11 mouse cellular contexts compared by ENCODE assay signal in the genomic region with DNA sequence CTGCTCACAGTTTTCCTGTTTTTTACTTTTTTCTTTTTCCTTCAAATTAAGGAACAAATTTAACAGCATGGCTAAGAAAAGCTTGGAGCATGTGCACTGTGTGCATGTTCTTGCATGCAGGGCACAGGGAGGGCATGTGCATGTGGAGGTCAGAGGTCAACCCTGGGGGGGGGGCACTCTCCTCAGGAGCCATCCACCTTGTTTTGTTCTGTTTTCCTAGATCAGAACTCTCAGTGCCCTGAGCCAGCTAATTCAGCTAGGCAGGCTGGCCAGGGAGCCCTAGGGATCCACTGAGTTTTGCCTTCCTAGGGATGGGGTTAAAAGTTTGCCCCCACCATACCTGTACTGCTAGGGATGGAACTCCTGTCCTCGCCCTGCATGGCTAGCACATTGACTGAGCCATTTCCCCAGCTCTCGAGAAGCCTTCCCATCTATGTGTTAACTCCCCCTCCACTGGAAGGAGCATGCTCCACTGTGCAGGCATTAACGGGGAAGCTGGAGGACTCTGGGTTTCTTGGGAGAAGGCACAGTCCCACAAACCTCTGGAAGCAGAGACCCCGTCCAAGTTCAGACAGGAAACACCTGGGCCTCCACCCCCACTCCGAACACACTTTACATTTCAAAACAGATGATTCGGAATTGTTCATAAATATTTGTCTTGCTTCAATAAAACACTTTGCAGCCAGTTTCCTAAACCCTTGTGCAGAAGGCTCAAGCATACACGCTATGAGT.
A peak's percentile ranks its signal among the peaks of the same experiment; 100 is the strongest.
DNase-seq lines count a peak whose midpoint lies in the region; ATAC-seq and TF ChIP-seq lines count a peak whose summit lies in the region.
"Had no signal": no experiment of that assay in that cellular context is flagged by ENCODE, and none has a peak within 500 bp of the region (broad histone marks: within the 10 kb centered on the region; RNA-seq: fewer than 3 reads in every experiment).

No protein-coding gene starts in this region.

- TF ChIP-seq CTCF in lung, embryonic 14.5 days (IDR thresholded peaks at IDR 0.05; ENCODE audit: low read depth) = no peak

- H3K4me2 ChIP-seq in heart, embryonic 14.5 days (ENCODE audit: low read length) = no peak overlapping the region
- H3K4me2 ChIP-seq in lung, embryonic 14.5 days = no peak overlapping the region
- no peak overlapping the region for H3K4me2 ChIP-seq in kidney, embryonic 15.5 days
- H3K4me2 ChIP-seq in stomach, embryonic 14.5 days (replicated peaks; ENCODE audit: low read depth, low read length) = no peak overlapping the region

- WGBS in heart, embryonic 14.5 days = 56% methylated on average over 7 of the region's 7 CpGs
- 16% methylated on average over 7 of the region's 7 CpGs for WGBS in lung, embryonic 14.5 days
- WGBS in kidney, embryonic 15.5 days = 34% methylated on average over 7 of the region's 7 CpGs
- 21% methylated on average over 7 of the region's 7 CpGs for WGBS in stomach, embryonic 14.5 days

- no peak for DNase-seq in heart, adult 11 months
- DNase-seq in lung, embryonic 14.5 days = peak; percentile 47
- no peak for DNase-seq in lung, adult 18-20 months
- no peak for DNase-seq in thymus, postnatal 14 days
- DNase-seq: cerebellum, adult 9-10 months had no signal

- H3K4me3 ChIP-seq in heart, embryonic 14.5 days (ENCODE audit: control insufficient read depth in 1 of 2, insufficient read depth in 1 of 2, low read depth in 1 of 2, low read length in 2 of 2) = no peak overlapping the region
- H3K4me3 ChIP-seq in lung, embryonic 14.5 days (ENCODE audit: low read depth, low read length) = no peak overlapping the region
- H3K4me3 ChIP-seq in kidney, embryonic 15.5 days (replicated peaks) = no peak overlapping the region
- no peak overlapping the region for H3K4me3 ChIP-seq in stomach, embryonic 14.5 days (ENCODE audit: low read depth, low read length)
- H3K4me3 ChIP-seq: left cerebral cortex, adult 2 months; myocyte had no signal

- H3K4me1 ChIP-seq in heart, embryonic 14.5 days (ENCODE audit: control insufficient read depth in 2 of 2, insufficient read depth in 2 of 2, low read length in 2 of 2) = peaks cover 44 to 85% of the 10 kb centered on the region in 2 experiments
- H3K4me1 ChIP-seq in lung, embryonic 14.5 days (ENCODE audit: insufficient read depth) = peaks cover 36% of the 10 kb centered on the region
- H3K4me1 ChIP-seq in kidney, embryonic 15.5 days = peaks cover 66% of the 10 kb centered on the region
- H3K4me1 ChIP-seq in stomach, embryonic 14.5 days (ENCODE audit: control insufficient read depth, insufficient read depth, low read length) = peaks cover 50% of the 10 kb centered on the region

- no peaks in the 10 kb centered on the region for H3K9me3 ChIP-seq in heart, embryonic 14.5 days (ENCODE audit: control insufficient read depth, low read length)
- H3K9me3 ChIP-seq in lung, embryonic 14.5 days (ENCODE audit: low read depth, low read length) = no peaks in the 10 kb centered on the region
- no peaks in the 10 kb centered on the region for H3K9me3 ChIP-seq in kidney, embryonic 15.5 days (replicated peaks)
- no peaks in the 10 kb centered on the region for H3K9me3 ChIP-seq in stomach, embryonic 14.5 days (ENCODE audit: control insufficient read depth, low read depth, low read length)

- ATAC-seq in heart, embryonic 14.5 days (ENCODE audit: insufficient number of reproducible peaks, insufficient read depth, low FRiP score, low read depth) = no peak
- ATAC-seq in lung, embryonic 14.5 days (ENCODE audit: insufficient read depth) = no peak
- ATAC-seq in kidney, embryonic 15.5 days (replicated peaks; ENCODE audit: low FRiP score) = no peak
- ATAC-seq in stomach, embryonic 14.5 days (ENCODE audit: insufficient number of reproducible peaks, insufficient read depth, low FRiP score, low read depth) = peak; percentile 25; the same call in 1 of the 2 replicates
- ATAC-seq in erythroblast, adult 5-6 weeks (replicated peaks; ENCODE audit: low FRiP score, poor library complexity, severe bottlenecking) = no peak

- 0 out of 2 replicates have a peak, but pooled peaks cover 5% of the 10 kb centered on the region for H3K36me3 ChIP-seq in heart, embryonic 14.5 days (ENCODE audit: control insufficient read depth, insufficient read depth, low read length)
- H3K36me3 ChIP-seq in lung, embryonic 14.5 days (ENCODE audit: insufficient read depth) = no peaks in the 10 kb centered on the region
- H3K36me3 ChIP-seq in kidney, embryonic 15.5 days = no peaks in the 10 kb centered on the region
- H3K36me3 ChIP-seq in stomach, embryonic 14.5 days (ENCODE audit: control insufficient read depth, insufficient read depth, low read length) = no peaks in the 10 kb centered on the region; the same call in 1 of the 2 replicates

- H3K9ac ChIP-seq in heart, embryonic 14.5 days (ENCODE audit: low read length) = peak overlapping the region; percentile 38; the same call in 1 of the 2 replicates
- no peak overlapping the region for H3K9ac ChIP-seq in lung, embryonic 14.5 days
- H3K9ac ChIP-seq in kidney, embryonic 15.5 days = no peak overlapping the region
- no peak overlapping the region for H3K9ac ChIP-seq in stomach, embryonic 14.5 days (replicated peaks; ENCODE audit: low read depth, low read length)

- H3K27me3 ChIP-seq in heart, embryonic 14.5 days (ENCODE audit: control insufficient read depth, insufficient read depth, low read length) = no peaks in the 10 kb centered on the region
- no peaks in the 10 kb centered on the region for H3K27me3 ChIP-seq in lung, embryonic 14.5 days (ENCODE audit: insufficient read depth, low read length)
- 0 out of 2 replicates have a peak, but pooled peaks cover 7% of the 10 kb centered on the region for H3K27me3 ChIP-seq in kidney, embryonic 15.5 days
- H3K27me3 ChIP-seq in stomach, embryonic 14.5 days (ENCODE audit: control insufficient read depth, insufficient read depth, low read length) = no peaks in the 10 kb centered on the region

- peak overlapping the region in 1 of 2 experiments; percentile 49; a peak in 2 of 4 replicates for H3K27ac ChIP-seq in heart, embryonic 14.5 days (replicated peaks in 1 of 2; ENCODE audit: control insufficient read depth in 1 of 2, insufficient read depth in 1 of 2, low read depth in 2 of 2, low read length in 2 of 2)
- no peak overlapping the region; the same call in 1 of the 2 replicates for H3K27ac ChIP-seq in lung, embryonic 14.5 days (ENCODE audit: low read depth)
- 0 out of 2 replicates have a peak overlapping the region, but pooled peaks have one; percentile 10 for H3K27ac ChIP-seq in kidney, embryonic 15.5 days
- peak overlapping the region; percentile 71; the same call in 1 of the 2 replicates for H3K27ac ChIP-seq in stomach, embryonic 14.5 days (ENCODE audit: low read length)
